Mouse (Mus musculus) large intestine, adult 2 months (tissue): ENCODE results near the gene Cidec. TPM values are rescaled to one million over a fixed set of nuclear protein-coding genes. Genes with fewer than 3 reads are reported as not detected.

ENCODE experiments used
- DNase-seq: peaks from one replicate; pipeline ENCODE4 v3.0.0-alpha.2; 2012; ENCODE audit warnings: low read depth, low spot score
- WGBS: fragments of 180-500 bp; shearing (Covaris S2); methylation state at CpG from one replicate; pipeline ENCODE4 v1.1.7; 2018; 5-methylcytosine and 5-hydroxymethylcytosine counted together
- polyA plus RNA-seq: library from polyadenylated mRNA; depleted of rRNA; stranded (reverse); fragments of >200 nt; gene quantifications from 2 replicates; pipeline ENCODE4 v1.2.3, GENCODE M21; 2012; rRNA removed

Gene Cidec
- 49.1 and 148 TPM in 2 replicates for polyA plus RNA-seq

DNA sequence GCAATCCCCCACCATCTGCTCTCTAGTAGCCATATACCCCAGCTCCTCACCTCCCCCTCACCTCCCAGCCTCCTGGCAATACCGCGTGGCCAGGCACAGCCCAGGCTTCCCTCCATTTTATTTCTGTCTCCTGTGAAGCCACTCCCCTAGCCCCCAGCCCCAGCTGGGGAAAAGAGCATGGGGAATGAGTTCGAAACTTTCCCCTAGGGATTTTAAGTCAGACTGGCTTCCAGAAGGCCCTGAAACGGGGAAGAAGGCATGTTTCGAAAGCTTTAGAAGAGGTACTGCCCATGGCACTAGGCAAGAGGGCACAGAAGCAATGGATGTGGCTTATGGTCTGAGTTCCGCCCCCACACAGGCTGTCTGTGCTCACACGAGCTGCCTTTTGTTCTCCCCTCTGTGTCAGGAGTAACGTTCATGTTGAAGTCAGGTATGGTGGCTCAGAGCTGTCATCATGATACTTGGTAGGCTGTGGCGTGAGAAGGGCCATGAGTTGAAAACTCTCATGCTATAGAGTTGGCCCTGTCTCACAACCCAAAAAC, at the start of gene Cidec:
Cidec (minus strand) TSS at position 97 of the 542 bp plus-strand sequence.
- no peak for DNase-seq
- WGBS: 81% methylated on average over 9 of the region's 9 CpGs

DNA sequence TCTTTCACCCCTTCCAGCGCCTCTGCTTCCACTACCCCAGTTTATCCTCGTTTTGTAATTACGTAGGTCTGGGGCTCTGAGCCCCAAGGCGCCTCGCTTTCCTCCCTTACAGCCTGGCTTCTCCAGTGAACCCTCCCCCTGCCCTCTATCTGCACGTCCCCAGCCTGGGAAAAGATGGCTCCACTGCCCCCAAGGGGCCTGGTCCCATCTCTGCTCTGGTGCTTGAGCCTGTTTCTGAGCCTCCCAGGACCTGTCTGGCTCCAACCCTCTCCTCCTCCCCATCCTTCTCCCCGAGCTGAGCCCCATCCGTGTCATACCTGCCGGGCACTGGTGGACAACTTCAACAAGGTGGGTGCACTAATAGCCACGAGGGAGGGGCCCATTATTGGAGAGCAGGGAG, 48.2 kb upstream of the Cidec start:
- DNase-seq: no peak

DNA sequence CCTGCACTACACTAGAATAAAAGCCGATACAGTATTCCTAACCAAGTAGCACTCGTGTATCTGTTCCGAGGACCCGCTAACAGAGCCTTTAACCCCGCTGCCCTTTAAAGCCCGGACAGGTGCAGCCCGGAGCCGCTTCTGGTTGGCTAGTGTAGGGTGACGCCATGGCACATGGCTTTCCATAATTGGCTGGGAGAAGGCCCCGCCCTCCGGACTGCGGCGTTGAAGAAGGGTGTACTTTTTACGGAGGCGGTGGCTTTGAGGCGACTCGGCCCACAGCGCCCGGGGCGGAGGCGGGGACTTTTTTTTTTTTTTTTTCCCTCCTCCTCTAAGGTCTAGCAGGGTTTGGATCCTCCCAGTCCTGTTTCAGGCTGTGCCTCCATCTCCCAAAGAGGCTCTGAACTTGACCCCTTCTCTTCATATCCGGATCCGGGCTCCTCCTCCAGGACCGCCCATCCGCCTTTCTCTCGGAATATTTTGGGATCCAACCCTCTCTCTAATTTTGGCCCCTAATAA, 47.6 kb upstream of the Cidec start, which contains the start of gene Creld1:
Creld1 (plus strand) TSS at position 198 of the 516 bp plus-strand sequence.
- under 1% methylated on average over 26 of the region's 26 CpGs for WGBS
- DNase-seq: peak; percentile 87

More for the DNA sequence above, 48.2 kb upstream of the Cidec start:
- WGBS: 11% methylated on average over 10 of the region's 10 CpGs

DNA sequence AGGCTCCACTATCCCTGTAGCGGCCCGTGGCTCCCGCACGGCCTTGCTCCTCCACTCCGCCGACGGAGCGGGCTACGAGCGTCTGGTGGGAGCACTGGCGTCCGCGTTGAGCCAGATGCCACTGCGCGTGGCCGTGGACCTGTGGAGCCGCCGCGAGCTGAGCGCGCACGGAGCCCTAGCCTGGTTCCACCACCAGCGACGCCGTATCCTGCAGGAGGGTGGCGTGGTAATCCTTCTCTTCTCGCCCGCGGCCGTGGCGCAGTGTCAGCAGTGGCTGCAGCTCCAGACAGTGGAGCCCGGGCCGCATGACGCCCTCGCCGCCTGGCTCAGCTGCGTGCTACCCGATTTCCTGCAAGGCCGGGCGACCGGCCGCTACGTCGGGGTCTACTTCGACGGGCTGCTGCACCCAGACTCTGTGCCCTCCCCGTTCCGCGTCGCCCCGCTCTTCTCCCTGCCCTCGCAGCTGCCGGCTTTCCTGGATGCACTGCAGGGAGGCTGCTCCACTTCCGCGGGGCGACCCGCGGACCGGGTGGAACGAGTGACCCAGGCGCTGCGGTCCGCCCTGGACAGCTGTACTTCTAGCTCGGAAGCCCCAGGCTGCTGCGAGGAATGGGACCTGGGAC, 47.0 kb upstream of the Cidec start:
- DNase-seq: no peak
- WGBS: 3% methylated on average over 65 of the region's 65 CpGs

DNA sequence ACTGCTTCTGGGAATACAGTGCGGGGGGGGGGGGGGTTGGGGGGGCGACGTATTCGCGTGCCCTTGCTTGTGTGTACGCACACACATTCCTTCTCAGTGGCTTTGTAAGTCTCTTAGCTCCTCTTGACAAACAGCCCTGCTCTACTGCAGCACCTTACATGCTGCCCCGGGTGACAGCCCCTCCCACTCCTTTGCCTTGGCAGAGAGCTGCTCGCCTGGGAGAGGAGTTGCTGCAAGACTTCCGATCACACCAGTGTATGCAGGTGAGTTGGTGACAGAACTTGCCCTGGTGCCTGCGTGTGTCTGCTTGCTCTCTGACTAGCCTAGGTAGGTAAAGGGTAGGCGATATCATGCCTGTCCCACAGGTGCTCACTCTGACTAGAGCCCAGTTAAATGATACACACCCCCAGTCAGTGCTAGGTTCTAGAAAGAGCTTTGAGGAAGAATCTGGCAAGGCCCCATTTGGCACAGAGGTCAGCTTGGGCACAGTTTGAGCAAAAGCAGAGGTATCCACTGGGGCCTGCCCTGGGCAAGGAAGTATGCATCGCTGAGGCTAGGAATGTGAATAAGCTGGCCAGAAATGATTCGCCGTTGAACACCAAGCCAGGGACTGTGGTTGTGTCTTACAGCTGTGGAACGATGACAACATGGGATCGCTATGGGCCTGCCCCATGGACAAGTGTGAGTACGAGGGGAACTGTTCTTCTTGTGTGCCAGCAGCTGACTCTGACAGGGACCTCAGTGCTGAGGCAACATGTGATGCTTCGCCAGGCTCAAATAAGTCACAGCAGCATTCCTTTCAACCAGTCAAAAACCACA, 45.2 kb upstream of the Cidec start:
- DNase-seq: no peak
- 67% methylated on average over 18 of the region's 18 CpGs for WGBS

DNA sequence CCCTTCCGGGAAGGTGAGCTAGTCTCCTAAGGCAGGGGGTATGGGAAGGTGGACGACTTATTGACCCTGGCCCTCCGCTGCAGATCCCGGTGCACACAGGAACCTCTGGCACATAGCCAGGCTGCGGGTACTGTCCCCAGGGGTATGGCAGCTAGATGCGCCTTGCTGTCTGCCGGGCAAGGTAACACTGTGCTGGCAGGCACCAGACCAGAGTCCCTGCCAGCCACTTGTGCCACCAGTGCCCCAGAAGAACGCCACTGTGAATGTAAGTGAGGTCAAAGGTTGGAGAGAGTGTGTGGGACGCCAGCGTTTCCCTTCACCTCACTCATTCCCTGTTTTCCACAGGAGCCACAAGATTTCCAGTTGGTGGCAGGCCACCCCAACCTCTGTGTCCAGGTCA, 43.3 kb upstream of the Cidec start:
- 87% methylated on average over 10 of the region's 10 CpGs for WGBS
- no peak for DNase-seq

DNA sequence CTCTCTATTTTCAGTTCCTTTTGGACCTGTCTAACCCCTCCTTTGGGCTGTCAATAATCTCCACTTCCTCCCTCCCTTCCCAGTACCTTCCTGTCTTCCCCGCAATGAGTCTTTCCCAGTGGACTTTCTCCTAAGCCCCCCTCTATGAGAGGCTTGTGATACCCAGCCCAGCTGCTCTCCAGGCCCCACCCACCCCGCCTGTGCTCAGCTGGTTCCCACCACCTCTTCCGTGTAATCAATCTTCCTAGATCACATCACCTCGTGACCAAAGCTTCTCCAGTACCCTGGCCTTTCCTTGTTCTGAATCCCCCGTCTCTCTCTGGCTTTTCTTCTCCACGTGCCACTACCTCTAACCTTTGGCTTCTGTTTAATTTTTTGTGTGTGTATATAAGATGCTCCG, 41.8 kb upstream of the Cidec start:
- 46% methylated on average over 7 of the region's 7 CpGs for WGBS
- DNase-seq: no peak

DNA sequence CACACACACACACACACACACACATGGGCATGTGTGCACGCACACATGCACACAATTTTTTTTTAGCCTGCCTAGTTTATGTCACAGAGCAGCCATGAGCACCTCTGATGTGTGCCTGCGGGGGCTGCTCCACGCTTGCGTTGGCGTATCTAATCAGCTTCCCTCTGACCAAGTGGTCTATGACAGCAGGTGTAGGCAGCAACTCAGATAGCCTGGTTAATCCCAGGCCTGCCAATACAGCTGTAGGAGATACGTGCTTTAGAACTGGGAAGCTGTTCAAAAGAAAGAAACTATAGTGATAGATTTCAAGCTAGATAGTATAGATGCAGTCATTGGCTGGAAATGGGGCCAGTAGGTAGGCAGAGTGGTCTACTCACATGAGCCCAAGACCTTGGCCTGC, 38.2 kb upstream of the Cidec start:
- 79% methylated on average over 6 of the region's 6 CpGs for WGBS
- no peak for DNase-seq

DNA sequence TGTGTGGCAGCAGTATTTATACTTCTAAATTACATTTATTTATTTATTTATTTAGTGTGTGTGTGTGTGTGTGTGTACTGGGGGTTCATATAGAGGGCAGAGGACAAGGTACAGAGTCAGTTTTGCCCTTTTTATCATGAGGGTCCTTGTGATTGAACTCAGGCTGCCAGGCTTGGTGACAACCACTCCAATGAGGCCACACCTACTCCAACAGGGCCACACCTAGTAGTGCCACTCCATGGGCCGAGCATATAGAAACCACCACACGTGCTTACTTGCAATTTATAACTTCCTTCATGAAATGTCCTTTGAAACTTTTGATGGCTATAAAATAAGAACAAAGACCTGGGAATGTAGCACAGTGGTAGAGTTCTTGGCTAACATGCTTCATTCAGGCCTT, 37.7 kb upstream of the Cidec start:
- 35% methylated on average over 2 of the region's 2 CpGs for WGBS
- DNase-seq: no peak

DNA sequence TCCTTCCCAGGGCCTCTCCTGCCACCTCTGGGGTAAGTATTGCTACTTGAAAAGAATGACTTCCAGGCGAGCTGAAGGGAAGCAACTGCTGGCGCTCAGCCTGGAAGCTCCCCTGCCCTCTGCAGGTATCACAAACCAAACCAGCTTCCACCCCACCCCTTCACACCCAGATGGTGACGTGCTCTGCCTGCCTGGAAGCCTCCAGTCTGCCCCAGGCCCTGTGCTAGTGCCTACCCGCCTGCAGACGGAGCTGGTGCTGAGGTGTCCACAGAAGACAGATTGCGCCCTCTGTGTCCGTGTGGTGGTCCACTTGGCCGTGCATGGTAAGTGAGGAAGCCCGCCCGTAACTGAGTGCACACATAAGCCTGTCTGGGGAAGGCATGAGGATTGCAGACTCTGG, 36.5 kb upstream of the Cidec start:
- DNase-seq: no peak

DNA sequence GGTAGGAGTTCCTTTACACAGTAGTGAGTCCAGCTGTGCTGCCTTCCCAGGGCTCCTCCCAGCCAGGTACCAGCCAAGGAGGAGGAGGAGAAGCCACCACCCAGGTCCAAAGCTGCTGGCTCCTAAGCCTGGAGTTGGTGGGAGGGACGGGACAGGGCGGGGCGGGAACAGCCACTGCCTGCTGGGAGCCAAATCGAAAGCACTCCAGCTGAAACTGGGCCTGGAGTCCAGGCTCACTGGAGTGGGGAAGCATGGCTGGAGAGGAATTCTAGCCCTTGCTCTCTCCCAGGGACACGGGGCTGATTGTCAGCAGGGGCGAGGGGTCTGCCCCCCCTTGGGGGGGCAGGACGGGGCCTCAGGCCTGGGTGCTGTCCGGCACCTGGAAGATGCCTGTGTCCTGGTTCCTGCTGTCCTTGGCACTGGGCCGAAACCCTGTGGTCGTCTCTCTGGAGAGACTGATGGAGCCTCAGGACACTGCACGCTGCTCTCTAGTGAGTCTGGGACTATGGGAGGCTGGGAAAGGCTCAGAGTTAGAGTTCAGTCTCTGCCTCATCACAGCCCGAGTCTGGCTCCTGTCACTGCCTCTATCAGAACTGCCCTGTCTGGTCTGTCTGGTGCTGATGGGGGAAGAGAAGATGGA, 35.9 kb upstream of the Cidec start, which contains the start of gene Il17rc:
Il17rc (plus strand) TSS at position 131 of the 640 bp plus-strand sequence.
- no peak for DNase-seq
- 12% methylated on average over 12 of the region's 12 CpGs for WGBS

More for the DNA sequence above, 36.5 kb upstream of the Cidec start:
- WGBS: 40% methylated on average over 10 of the region's 10 CpGs

DNA sequence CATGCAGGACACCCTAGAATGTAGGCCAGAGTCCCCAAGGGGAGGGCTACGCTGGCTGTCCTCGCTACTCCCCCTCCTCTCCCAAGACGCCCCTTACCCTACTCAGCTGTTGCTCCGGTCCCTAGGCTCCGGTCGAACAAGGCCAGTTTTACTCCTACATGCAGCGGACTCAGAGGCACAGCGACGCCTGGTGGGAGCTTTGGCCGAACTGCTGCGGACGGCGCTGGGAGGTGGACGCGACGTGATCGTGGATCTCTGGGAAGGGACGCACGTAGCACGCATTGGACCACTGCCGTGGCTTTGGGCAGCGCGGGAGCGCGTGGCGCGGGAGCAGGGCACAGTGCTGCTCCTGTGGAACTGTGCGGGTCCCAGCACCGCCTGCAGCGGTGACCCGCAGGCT, 33.9 kb upstream of the Cidec start:
- DNase-seq: no peak
- whole genome bisulfite sequencing: 2% methylated on average over 31 of the region's 31 CpGs

DNA sequence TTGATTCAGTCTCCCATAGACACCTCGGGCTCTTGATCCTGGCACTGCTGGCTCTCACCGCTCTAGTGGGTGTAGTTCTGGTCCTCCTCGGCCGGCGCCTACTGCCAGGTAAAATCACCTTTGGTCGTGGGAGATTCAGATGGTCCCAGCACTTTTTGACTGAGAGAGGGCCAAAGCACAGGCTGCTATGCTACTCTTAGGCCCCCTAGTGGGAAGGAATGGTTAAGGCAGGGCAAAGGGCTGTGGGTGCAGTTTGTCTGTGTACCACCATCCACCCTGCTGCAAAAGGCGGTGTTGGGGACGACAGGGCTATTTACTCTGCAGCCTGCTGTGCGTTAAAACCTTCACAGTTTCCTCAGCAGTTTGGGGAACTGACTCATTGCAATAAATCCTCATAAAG, 33.5 kb upstream of the Cidec start:
- DNase-seq: no peak
- 6% methylated on average over 9 of the region's 9 CpGs for WGBS

DNA sequence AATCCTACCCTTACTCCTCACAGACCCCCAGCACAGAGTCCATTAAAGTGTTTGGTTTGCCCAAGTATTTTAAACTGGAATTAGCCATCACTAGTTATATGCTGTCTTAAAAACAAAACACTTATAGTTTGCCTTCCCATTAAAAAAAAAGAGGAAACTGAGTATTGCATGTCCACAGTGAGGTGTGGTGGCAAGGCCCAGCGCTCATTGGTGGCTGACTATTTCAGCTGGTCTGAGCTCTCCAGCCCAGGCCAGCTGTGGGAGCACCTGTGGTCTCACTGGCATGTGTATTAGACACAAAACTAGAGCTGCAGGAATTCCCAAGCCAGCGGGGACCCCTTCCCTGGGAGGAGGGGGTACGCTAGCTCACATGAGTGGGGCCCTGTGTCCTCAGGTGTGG, 33.0 kb upstream of the Cidec start:
- no peak for DNase-seq
- WGBS: 70% methylated on average over 3 of the region's 3 CpGs

DNA sequence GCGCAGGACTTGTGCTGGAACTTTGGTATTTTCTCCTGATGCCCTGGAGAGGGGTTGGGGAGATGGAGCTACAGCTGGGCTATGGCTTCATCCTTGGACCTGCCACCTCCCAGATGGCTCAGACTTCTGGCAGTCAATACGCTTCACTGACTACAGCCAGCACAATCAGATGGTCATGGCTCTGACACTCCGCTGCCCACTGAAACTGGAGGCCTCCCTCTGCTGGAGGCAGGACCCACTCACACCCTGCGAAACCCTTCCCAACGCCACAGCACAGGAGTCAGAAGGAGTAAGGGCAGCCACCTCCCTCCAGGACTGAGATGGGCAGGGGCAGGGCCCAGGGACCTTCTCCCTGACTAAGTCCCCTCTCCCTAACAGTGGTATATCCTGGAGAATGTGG, 30.0 kb upstream of the Cidec start:
- WGBS: 73% methylated on average over 5 of the region's 5 CpGs
- no peak for DNase-seq

DNA sequence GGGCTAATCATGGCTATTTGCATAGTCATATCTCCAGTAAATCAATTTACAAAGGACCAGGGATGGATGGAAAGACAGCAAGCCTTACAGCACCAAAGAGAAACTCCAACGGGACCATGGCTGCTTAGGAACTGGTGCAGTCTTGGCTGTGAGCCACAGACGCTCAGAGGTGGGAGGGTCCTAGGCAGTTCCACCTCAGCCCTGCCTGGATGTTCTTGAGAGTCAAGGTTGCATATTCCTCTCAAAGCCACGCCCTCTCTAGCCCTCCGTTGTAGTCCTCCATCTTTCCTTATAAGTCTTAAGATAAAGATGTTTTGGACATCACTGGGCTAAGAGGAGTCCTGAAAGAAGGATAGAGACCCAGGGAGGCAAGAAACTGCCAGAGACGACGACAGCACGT, 28.5 kb upstream of the Cidec start:
- DNase-seq: no peak
- 67% methylated on average over 7 of the region's 7 CpGs for WGBS

DNA sequence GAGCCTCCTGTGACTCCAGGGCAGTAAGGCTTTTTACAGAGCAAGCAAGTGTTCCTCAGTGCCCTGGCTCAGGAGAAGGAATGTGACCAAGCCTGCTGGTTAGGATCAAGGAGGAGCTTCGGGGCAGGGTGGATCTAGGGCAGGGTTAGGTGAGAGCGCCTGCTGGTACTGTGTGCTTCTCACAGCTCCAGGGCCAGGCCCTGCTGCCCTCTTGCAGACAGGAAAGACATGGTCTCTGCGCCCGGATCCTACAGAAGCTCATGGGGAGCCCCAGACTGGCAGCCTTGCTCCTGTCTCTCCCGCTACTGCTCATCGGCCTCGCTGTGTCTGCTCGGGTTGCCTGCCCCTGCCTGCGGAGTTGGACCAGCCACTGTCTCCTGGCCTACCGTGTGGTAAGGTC, 23.1 kb upstream of the Cidec start:
- WGBS: 23% methylated on average over 10 of the region's 10 CpGs
- peak; percentile 92 for DNase-seq

DNA sequence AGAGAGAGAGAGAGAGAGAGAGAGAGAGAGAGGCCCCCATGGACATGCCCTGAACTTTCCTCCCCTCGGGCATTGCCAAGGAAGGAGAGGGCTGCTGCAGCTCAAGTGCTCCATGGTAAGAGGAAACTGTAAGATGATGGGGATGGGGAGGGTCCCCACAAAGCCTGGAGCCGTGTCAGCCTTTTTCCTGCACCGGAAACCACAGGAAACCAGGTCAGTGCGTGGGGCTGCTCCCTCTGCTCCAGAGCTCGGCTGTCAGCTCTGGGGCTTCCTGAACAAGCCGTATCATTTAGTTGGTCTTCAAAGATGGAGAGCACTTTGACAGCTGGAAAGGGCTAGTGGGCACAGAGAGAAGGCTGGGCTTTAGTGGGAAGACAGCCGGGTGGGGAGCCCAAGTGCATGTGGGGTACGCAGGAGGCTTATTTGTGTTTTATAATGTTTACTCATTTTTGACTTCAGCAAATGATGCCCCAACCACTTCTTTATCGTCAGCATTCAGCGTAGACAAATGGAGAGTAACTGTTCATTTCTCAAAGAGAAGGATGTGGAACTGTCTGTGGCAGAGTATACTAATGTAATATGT, 22.5 kb upstream of the Cidec start, which contains the start of gene Il17re:
Il17re (plus strand) TSS at position 533 of the 583 bp plus-strand sequence.
- 50% methylated on average over 10 of the region's 10 CpGs for WGBS

DNA sequence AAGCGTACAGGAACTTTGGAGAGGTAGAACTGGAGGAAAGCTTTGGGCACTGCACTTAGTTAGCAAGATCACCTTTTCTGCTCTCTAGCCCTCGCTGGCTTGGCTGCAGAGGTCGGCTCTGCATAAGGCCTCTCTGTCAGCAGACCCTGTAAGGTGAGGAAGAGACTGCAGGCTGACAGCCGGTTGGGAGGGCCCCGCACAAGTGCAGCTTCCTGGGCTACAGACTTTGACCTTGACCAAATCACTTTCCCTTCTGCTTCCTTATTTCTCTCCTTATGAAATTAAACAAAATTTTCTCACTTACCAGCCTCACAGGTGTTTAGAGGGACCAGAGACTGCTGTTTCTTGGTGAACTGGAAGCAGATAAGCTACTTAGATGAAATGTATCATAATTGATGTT, 19.4 kb upstream of the Cidec start:
- DNase-seq: no peak
- 30% methylated on average over 5 of the region's 5 CpGs for WGBS

More for the DNA sequence above, 22.5 kb upstream of the Cidec start, which contains the start of gene Il17re:
- DNase-seq: no peak

DNA sequence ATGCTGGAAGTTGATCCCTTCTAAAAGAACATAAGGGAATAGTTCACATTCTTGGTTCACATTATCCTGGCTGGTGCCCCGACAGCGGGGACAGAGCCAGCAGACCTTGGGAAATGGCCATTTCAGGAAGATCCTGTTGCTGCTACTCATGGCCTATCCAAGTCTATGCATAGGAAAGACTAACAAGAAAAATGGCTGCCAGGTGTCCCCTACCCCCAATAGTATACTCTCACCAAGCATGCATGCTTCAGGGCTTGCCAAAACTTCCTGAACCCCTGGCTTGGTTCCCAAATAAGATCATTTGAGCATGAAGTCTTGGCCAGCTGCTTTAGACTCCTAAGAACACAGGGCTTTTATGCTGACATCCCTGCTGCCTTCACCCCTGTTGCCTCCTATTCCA, 16.3 kb upstream of the Cidec start:
- DNase-seq: no peak
- 64% methylated on average over 2 of the region's 2 CpGs for WGBS
